Mouse (Mus musculus): ENCODE results near the gene Brk1.

The Brk1 gene

DNA sequence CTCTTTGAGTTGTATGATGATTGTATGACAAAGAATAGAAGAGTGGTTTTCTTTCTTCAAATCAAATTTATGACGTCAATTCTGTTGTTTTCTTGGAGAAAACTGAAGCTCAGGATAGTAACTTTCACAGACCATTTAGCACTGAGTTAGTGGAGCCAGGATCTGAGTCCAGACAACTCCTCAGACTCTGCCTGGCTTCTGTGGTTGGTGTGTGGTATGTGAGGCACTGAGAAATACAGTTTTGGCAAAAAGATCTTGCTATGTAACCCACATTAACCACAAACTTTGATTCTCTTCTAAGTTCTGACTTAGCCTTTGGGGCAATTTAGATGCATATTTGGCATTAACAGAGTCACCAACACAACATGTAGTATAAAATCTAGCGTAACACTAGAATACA, 11.9 kb upstream of the Brk1 start:
- H3K36me3 ChIP-seq (ENCODE audit: insufficient read depth, low read length): peaks cover 92% of the 10 kb centered on the region
- H3K9me3 ChIP-seq (ENCODE audit: low read length): no peaks in the 10 kb centered on the region
- TF ChIP-seq POU5F1 (IDR thresholded peaks at IDR 0.05; ENCODE audit: borderline replicate concordance, low read length): no peak
- no peak for TF ChIP-seq NANOG (IDR thresholded peaks at IDR 0.05; ENCODE audit: borderline replicate concordance, low read length)
- TF ChIP-seq CTCF (conservative IDR thresholded peaks at IDR 0.05; ENCODE audit: low read length): no peak
- H3K4me3 ChIP-seq (replicated peaks; ENCODE audit: low read length): no peak overlapping the region
- H3K27me3 ChIP-seq (ENCODE audit: insufficient read depth, low read length): no peaks in the 10 kb centered on the region
- H3K4me1 ChIP-seq (replicated peaks; ENCODE audit: low read depth, low read length): peaks cover 6% of the 10 kb centered on the region

DNA sequence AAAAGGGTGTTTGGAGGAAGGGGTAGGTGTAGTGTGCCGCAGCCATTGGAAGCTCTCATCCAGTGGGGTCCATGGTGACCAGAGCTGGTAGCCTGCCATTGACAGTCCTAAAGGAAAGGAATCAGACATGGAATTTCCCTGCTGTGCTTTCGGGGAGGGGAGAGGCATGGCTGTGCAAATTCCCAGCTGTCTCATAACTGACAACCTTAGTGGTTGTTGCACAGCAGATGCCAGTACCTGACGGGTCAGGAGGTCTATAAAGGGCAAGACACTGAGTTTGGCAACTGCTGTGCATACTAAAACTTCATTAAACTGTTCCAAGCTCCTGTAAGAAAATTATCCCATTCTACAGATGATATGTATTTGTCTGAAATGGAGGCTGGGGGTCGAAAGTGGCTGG, 6.6 kb upstream of the Brk1 start:
- H3K4me1 ChIP-seq (replicated peaks; ENCODE audit: low read depth, low read length): peaks cover 47% of the 10 kb centered on the region
- H3K27me3 ChIP-seq (ENCODE audit: insufficient read depth, low read length): no peaks in the 10 kb centered on the region
- no peak overlapping the region for H3K4me3 ChIP-seq (replicated peaks; ENCODE audit: low read length)
- H3K36me3 ChIP-seq (ENCODE audit: insufficient read depth, low read length): peaks cover 57% of the 10 kb centered on the region
- no peak for TF ChIP-seq NANOG (IDR thresholded peaks at IDR 0.05; ENCODE audit: borderline replicate concordance, low read length)
- TF ChIP-seq POU5F1 (IDR thresholded peaks at IDR 0.05; ENCODE audit: borderline replicate concordance, low read length): no peak
- TF ChIP-seq CTCF (conservative IDR thresholded peaks at IDR 0.05; ENCODE audit: low read length): no peak
- no peaks in the 10 kb centered on the region for H3K9me3 ChIP-seq (ENCODE audit: low read length)

DNA sequence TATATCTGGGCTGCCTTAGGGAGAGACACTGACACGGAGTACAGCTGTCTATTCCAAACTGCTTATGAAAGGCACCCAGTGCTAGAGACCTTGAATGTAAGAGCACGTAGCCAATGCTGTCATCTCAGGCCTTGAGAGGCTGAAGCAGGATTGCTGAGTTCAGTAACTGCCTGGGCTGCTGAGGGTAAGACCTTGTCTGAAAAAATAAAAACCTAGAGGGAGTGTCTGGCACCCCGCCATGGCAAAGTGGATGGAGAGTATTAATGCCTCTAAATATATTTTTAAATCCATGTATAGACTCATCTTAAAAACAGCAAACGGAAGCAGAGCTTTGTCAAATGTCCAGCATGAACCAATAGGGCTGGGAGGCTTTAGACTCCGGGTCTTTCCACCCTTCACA, 4.7 kb upstream of the Brk1 start:
- H3K9me3 ChIP-seq (ENCODE audit: low read length): no peaks in the 10 kb centered on the region
- H3K4me3 ChIP-seq (replicated peaks; ENCODE audit: low read length): peak overlapping the region; percentile 68
- no peak for TF ChIP-seq POU5F1 (IDR thresholded peaks at IDR 0.05; ENCODE audit: borderline replicate concordance, low read length)
- no peak for TF ChIP-seq NANOG (IDR thresholded peaks at IDR 0.05; ENCODE audit: borderline replicate concordance, low read length)
- TF ChIP-seq CTCF (conservative IDR thresholded peaks at IDR 0.05; ENCODE audit: low read length): no peak
- no peaks in the 10 kb centered on the region for H3K27me3 ChIP-seq (ENCODE audit: insufficient read depth, low read length)
- peaks cover 56% of the 10 kb centered on the region for H3K4me1 ChIP-seq (replicated peaks; ENCODE audit: low read depth, low read length)
- H3K36me3 ChIP-seq (ENCODE audit: insufficient read depth, low read length): peaks cover 39% of the 10 kb centered on the region

DNA sequence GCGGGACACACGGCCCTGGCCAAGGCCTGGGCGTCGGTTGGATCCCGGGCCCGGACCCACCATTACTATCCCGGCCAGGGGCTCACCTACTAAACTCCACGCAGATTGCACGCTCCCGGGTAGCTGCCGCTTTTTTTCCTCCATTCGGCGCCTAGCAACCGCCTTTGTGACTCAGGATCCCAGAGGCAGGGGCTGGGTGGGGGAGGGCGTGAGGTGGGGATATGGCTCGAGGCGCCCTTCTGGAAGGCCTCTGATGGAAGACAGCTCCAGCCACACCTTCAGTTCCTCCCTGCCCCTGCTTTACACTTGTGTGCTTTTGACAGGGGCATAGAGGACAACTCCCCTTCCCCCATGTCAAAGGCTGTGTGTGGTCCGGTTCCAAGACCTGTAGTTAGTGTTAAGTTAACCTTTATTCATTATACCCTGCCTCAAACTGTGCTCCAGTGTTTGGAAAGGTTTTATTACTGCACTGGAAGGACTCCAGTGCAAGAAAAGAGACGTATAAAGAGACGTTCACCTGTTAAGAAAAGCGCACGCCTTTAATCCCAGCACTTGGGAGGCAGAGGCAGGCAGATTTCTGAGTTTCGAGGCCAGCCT, 3.9 kb upstream of the Brk1 start, which contains the start of gene Fancd2os:
TSS of gene Fancd2os (minus strand) at position 173 of the 597 bp plus-strand sequence.
- H3K27me3 ChIP-seq (ENCODE audit: insufficient read depth, low read length): no peaks in the 10 kb centered on the region
- peaks cover 33% of the 10 kb centered on the region for H3K36me3 ChIP-seq (ENCODE audit: insufficient read depth, low read length)
- H3K9me3 ChIP-seq (ENCODE audit: low read length): no peaks in the 10 kb centered on the region
- no peak for TF ChIP-seq POU5F1 (IDR thresholded peaks at IDR 0.05; ENCODE audit: borderline replicate concordance, low read length)
- 0 out of 2 replicates have a peak, but pooled peaks have one; percentile 7 for TF ChIP-seq NANOG (IDR thresholded peaks at IDR 0.05; ENCODE audit: borderline replicate concordance, low read length)
- peak within 1 kb of the TSS; percentile 68 for H3K4me3 ChIP-seq (replicated peaks; ENCODE audit: low read length)
- peaks cover 61% of the 10 kb centered on the region for H3K4me1 ChIP-seq (replicated peaks; ENCODE audit: low read depth, low read length)

DNA sequence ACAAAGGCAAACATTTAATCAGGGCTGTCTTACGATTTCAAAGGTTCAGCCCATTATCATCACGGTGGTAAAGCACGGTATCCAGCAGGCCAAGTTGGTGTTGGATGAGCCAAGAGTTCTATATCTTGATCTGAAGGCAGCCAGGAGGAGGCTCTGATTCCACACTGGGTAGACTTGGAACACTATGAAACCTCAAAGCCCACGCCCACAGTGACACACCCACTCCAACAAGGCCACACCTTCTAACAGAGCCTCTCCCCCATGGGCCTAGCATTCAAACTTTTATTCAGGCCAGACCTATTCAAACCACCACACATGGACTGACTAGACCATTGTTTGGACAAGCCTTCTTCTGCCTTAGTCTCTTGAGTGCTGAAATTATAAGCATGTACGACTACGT, 1.8 kb upstream of the Brk1 start:
- Histone ChIP-seq H3K4me1 (replicated peaks; ENCODE audit: low read depth, low read length) (peaks cover 70% of the 10 kb centered on the region), H3K9me3 (ENCODE audit: low read length) (no peaks in the 10 kb centered on the region), H3K4me3 (replicated peaks; ENCODE audit: low read length) (no peak overlapping the region), H3K27me3 (ENCODE audit: insufficient read depth, low read length) (no peaks in the 10 kb centered on the region), H3K36me3 (ENCODE audit: insufficient read depth, low read length) (peaks cover 34% of the 10 kb centered on the region)
- TF ChIP-seq CTCF (conservative IDR thresholded peaks at IDR 0.05; ENCODE audit: low read length): no peak
- TF ChIP-seq POU5F1 (IDR thresholded peaks at IDR 0.05; ENCODE audit: borderline replicate concordance, low read length): no peak
- TF ChIP-seq NANOG (IDR thresholded peaks at IDR 0.05; ENCODE audit: borderline replicate concordance, low read length): no peak

DNA sequence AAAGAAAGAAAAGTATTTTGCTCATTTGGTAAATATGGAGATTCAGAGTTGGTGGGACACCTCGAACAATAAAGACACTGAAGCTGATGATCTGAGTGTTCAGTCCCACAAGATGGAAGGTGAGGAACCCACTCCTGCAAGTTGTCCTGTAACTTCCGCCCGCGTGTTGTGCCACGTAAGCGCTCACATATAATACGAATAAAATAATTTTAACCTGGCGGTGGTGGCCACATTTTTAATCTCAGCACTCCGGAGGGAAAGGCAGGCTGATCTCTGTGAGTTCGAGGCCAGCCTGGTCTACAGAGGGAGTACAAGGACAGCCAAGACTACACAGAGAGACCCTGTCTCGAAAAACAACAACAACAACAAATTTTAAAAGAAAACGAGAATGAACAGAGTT, 579 bp upstream of the Brk1 start:
- H3K9me3 ChIP-seq (ENCODE audit: low read length): no peaks in the 10 kb centered on the region
- TF ChIP-seq POU5F1 (IDR thresholded peaks at IDR 0.05; ENCODE audit: borderline replicate concordance, low read length) (no peak), CTCF (conservative IDR thresholded peaks at IDR 0.05; ENCODE audit: low read length) (no peak), NANOG (IDR thresholded peaks at IDR 0.05; ENCODE audit: borderline replicate concordance, low read length) (no peak)
- H3K27me3 ChIP-seq (ENCODE audit: insufficient read depth, low read length): no peaks in the 10 kb centered on the region
- peaks cover 78% of the 10 kb centered on the region for H3K4me1 ChIP-seq (replicated peaks; ENCODE audit: low read depth, low read length)
- H3K36me3 ChIP-seq (ENCODE audit: insufficient read depth, low read length): peaks cover 34% of the 10 kb centered on the region
- peak overlapping the region; percentile 97 for H3K4me3 ChIP-seq (replicated peaks; ENCODE audit: low read length)

DNA sequence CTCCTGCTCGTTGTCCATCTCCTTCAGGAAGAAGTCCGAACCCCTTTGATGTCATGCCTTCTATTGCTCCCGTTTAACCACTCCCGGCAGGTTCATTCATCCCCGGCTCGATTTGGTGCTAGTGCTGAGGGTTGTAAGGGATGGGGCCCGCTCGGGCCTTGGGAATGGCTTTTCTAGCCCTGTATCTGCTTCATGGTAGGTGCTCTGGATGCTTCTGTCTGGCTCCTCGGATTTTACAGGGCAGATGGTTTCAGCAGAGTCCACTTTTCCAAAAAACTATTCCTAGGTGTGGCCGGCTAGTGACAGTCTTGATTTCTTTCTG, 613 bp downstream of the Brk1 start:
- no peaks in the 10 kb centered on the region for H3K27me3 ChIP-seq (ENCODE audit: insufficient read depth, low read length)
- H3K4me3 ChIP-seq (replicated peaks; ENCODE audit: low read length): peak overlapping the region; percentile 97
- H3K4me1 ChIP-seq (replicated peaks; ENCODE audit: low read depth, low read length): peaks cover 77% of the 10 kb centered on the region
- peaks cover 42% of the 10 kb centered on the region for H3K36me3 ChIP-seq (ENCODE audit: insufficient read depth, low read length)
- no peaks in the 10 kb centered on the region for H3K9me3 ChIP-seq (ENCODE audit: low read length)
- no peak for TF ChIP-seq CTCF (conservative IDR thresholded peaks at IDR 0.05; ENCODE audit: low read length)
- no peak for TF ChIP-seq NANOG (IDR thresholded peaks at IDR 0.05; ENCODE audit: borderline replicate concordance, low read length)
- no peak for TF ChIP-seq POU5F1 (IDR thresholded peaks at IDR 0.05; ENCODE audit: borderline replicate concordance, low read length)

DNA sequence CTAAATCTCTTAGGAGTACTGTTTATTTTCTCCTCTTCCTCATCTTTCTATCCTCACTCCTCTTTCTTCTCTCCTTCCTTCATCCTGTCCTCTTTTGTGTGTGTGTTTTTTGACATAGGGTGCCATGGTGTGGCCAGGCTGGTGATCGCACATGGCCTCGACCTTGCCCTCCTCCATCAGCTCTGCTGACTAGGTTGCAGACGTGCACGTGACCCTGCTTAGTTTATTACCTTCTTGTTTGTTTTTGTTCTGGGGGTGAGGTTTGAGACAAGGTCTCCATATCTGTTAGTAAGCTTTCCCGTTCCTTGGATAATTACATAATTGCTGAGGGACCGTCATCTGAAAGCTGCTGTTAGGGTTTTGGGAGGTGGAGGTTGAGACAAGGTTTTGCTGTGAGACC, 4.3 kb downstream of the Brk1 start:
- Histone ChIP-seq H3K27me3 (ENCODE audit: insufficient read depth, low read length) (no peaks in the 10 kb centered on the region), H3K4me1 (replicated peaks; ENCODE audit: low read depth, low read length) (peaks cover 72% of the 10 kb centered on the region), H3K9me3 (ENCODE audit: low read length) (no peaks in the 10 kb centered on the region), H3K36me3 (ENCODE audit: insufficient read depth, low read length) (peaks cover 76% of the 10 kb centered on the region), H3K4me3 (replicated peaks; ENCODE audit: low read length) (no peak overlapping the region)
- TF ChIP-seq CTCF (conservative IDR thresholded peaks at IDR 0.05; ENCODE audit: low read length) (no peak), NANOG (IDR thresholded peaks at IDR 0.05; ENCODE audit: borderline replicate concordance, low read length) (no peak), POU5F1 (IDR thresholded peaks at IDR 0.05; ENCODE audit: borderline replicate concordance, low read length) (no peak)

DNA sequence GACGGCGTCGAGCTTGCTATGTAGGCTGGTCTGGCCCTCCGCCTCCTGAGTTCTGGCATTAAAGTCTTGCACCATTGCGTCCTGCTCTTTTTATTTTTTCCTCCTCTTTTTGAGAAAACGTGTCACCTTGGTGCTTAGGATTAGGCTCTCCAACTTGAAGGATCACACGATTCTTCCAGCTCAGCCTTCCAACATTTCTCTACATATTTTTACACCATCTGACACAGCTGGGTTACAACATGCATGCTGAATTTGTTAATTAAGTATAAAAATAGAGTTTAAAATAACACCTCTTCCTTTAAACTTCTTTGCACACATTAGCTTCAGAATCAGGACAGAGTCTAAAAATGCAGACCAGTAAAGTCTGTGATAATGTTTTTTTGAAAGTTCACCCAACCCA, 4.7 kb downstream of the Brk1 start:
- Histone ChIP-seq H3K4me3 (replicated peaks; ENCODE audit: low read length) (no peak overlapping the region), H3K4me1 (replicated peaks; ENCODE audit: low read depth, low read length) (peaks cover 68% of the 10 kb centered on the region), H3K36me3 (ENCODE audit: insufficient read depth, low read length) (peaks cover 81% of the 10 kb centered on the region), H3K9me3 (ENCODE audit: low read length) (no peaks in the 10 kb centered on the region), H3K27me3 (ENCODE audit: insufficient read depth, low read length) (no peaks in the 10 kb centered on the region)
- TF ChIP-seq CTCF (conservative IDR thresholded peaks at IDR 0.05; ENCODE audit: low read length) (no peak), POU5F1 (IDR thresholded peaks at IDR 0.05; ENCODE audit: borderline replicate concordance, low read length) (no peak), NANOG (IDR thresholded peaks at IDR 0.05; ENCODE audit: borderline replicate concordance, low read length) (no peak)
